Mouse (Mus musculus): ENCODE measurements at regions not wholly inside any gene's neighbourhood (a gene's known extent, or its start where the extent isn't known, plus 50 kb on each side); places are given as distances from the start of the nearest gene placed in this dataset.

DNA sequence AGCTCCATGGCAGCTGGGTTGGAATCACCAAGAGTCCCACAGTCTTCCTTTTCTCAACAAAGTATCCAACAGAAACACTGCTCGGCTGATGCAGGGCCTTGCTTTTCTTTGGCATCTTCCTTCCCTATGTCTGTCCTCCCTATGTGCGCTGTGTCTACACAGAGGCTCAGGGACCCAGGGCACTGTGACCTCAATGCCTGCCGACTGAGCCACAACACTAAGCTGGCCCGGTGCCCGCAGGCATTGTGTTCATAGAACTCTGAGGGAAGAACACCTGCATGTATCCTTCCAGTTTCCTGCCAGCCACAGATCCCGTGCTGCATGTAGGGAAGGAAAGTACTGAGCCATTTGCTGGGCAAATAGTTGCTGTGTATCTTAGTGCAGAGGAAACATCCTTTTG, 109.2 kb downstream of the Ets2 start:
- no peak for DNase-seq (ENCODE audit: low spot score)

DNA sequence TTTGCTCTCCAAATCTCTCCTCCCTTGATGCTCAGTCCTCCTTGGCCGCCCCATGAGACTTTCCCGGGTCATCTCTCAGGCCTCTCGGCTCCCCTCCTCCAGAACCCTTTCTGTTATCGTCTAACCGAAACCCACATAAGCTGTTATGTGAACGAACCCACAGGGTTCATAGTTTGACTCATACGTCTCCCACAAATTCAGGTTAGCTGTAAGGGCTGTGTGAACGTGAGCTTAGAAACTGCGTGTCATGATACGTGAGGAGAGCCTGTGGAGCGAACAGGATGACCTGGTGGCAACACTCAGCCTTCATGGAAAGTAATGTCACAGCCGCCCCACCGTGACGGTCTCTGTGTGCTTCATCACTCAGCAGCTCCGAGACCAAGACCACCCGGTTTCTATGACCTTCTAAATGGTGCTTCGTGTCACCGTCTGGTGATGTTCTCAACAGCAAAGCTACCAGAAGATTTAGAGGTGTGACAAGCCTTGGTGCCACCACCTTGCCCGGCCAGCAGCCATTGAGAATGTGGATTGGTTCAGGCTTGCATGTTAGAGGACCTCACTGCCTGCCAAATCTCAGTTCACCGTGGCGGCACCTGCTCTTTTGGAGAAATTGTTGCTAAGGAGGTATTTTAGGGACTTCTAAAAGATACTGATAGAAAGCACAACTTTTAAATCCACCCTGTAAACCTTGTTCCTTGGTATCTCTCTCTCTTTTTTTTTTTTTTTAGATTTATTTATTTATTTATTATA, 107.4 kb downstream of the Ets2 start:
- no peak for DNase-seq (ENCODE audit: low spot score)

GRCm38 (mm10) chr16:95806510-95806909, 104.6 kb downstream of the Ets2 start:
- no peak for DNase-seq (ENCODE audit: low spot score)

DNA sequence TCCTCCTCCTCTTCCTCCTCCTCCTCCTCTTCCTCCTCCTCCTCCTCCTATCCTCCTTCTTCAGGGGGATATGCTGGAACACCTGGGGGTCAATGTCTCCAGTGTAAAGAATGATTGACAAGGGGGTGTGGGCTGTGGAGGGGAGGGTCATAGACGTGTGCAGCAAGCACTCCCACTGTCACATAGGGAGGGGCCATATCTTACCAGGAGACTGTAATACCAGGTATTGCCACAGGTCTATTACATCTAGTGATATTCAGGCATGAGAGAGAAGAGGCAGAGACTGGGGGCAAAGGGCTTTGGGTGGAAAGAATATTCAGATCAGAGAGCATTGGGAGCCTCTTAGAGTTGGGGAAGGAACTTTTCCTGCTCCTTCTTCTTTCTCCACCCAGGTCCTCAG, 102.3 kb downstream of the Ets2 start:
- DNase-seq (ENCODE audit: low spot score): no peak

- DNase-seq (ENCODE audit: low spot score): no peak
These were observed 100.8 kb downstream of the Ets2 start for GRCm38 (mm10) chr16:95802641-95803040.

DNA sequence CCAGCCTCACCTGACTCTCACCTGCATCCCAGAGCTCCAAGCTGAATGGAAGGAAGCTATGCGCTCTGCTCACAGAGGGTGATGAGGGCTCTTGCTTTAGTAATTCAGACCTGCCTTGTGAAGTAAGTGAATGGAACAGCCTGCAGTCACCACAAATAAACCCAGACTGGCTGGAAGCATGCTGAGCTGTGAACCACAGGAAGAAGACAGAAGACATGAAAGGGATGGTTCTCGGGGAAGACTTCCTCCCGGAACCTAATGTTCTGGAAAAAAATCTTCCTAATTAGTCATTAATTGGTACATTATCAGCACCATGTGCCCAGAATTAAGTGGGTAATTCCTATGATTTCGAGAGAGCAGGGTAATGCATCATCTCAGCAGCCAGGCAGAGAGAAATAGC, 100.3 kb downstream of the Ets2 start:
- DNase-seq (ENCODE audit: low spot score): no peak

DNA sequence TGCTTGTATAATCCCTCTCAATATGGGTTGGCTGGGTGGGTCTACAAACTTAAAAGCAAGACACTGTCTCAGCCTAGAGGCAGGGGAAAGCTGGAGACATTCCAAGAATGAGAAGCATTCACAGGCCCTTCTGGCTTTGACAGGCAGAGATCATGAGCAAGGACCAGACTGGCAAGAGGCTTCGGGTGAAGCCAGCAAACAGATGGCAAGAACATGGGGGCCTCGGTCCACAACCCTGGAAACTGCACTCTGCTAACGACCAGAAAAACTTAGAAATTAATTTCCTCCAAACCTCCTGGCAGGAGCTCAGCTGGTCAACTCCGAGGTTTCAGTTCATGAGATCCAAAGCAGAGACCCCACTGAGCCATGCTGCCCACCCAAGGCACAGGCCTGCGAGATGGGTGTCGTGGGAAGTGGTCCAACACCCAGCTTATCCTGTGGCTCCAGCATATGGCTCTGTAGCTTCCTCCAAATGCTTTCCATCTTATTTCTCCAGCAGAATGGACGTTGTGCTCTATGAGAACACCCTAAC, 99.1 kb downstream of the Ets2 start:
- no peak for DNase-seq (ENCODE audit: low spot score)

- no peak for DNase-seq (ENCODE audit: low spot score)
These were observed 96.7 kb downstream of the Ets2 start for GRCm38 (mm10) chr16:95798582-95798981.

GRCm38 (mm10) chr16:95798099-95798498, 96.2 kb downstream of the Ets2 start:
- no peak for DNase-seq (ENCODE audit: low spot score)

- DNase-seq (ENCODE audit: low spot score): no peak
These were observed 95.3 kb downstream of the Ets2 start for GRCm38 (mm10) chr16:95797141-95797540.

DNA sequence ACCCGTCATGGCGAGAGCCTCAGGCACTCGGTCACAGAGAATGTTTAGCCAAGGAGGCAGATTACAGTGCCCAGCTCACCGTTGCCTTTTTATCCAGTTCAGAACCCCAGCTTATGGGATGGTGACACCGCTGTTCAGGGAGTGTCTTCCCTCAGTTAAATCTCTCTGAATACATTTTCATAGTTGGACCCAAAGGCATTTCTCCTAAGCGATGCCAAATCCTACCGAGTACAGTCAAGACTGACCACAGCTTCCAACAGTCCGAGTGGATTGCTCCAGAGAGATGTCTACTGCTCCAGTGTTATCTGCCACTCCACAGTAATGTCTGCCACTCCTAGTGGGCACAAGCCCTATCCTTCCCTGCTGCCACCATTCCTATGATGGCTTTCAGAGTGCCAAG, 93.0 kb downstream of the Ets2 start:
- no peak for DNase-seq (ENCODE audit: low spot score)

DNA sequence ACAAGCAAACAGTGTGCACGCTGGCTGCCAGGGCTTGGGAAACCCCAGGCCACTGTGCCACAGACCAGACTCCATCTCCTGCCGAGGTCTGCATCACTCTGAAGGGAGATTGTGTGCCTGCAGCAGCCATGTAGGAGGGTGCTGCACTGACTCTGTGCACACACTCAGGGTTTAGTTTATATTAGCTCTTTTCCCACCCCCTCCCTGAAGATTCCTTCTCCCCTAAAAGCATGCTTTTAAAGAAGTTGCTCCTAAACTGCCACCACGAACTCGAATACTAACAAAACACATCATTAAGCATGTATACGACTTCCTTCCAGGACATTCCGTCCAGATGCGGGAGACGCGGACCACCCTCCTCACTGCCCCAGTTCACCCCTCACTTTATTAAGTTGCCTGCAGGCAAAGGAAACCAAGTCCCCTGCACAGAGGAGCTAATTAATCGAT, 92.4 kb downstream of the Ets2 start:
- no peak for DNase-seq (ENCODE audit: low spot score)

DNA sequence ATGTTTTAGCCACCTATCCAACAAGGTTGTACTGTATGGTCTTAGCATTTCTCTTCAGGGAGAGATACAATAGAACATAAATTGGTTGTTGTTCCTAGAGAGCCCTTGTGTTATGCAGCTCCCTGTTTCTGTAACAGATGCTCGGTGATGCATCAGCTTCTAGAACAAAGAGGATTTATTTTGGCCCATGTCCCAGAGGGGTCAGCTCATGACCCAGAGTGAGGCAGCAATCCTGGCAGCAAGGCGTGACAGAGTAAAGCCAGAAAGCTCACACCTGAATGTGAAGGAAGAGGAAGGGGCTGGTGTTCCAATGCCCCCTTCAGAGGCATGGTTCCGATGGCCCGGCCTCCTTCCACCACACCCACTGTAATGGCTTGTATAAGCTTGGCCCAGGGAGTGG, 88.8 kb downstream of the Ets2 start:
- no peak for DNase-seq (ENCODE audit: low spot score)

GRCm38 (mm10) chr16:95789548-95789947, 87.7 kb downstream of the Ets2 start:
- no peak for DNase-seq (ENCODE audit: low spot score)

DNA sequence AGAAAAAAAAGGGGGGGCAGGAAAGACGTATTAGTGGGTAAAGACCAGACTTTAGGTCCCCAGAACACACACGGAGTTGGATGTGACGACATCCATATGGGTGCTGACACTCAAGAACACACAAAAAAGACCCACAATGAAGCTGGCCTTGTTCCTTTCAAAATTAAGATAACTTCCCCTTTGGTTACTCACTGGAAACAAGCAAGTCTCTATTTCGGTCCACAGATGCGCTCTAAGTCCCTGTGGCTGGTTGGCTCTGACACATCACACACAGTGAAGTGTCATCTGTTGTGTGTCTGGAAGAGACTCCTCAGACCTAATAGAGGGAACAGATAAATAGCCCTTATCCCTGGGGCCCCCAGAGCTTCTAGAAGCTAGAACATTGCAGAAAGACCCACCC, 79.8 kb downstream of the Ets2 start:
- DNase-seq (ENCODE audit: low spot score): no peak

DNA sequence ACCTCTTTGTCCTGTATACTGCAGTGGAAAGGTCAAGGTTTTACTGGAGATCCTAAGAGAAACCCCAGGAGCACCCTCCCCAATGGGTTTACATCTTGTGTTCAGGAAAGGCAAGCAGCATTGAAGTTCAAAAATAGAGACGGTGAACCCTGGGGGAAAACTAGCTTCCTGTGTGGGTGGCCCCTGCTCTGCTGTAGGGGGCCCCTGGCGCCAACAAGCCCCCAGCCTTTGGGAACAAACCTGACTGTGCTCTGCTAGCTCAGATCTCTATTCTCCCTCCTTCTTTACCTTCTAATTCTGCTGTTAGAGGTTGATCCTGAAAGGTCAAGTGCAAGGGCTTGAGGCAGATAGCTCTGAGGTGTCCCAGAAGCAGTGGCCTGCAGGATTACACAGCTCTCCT, 78.6 kb downstream of the Ets2 start:
- DNase-seq (ENCODE audit: low spot score): no peak

- no peak for DNase-seq (ENCODE audit: low spot score)
These were observed 77.2 kb downstream of the Ets2 start for GRCm38 (mm10) chr16:95778845-95779722.

GRCm38 (mm10) chr16:95778173-95778572, 76.3 kb downstream of the Ets2 start:
- no peak for DNase-seq (ENCODE audit: low spot score)

DNA sequence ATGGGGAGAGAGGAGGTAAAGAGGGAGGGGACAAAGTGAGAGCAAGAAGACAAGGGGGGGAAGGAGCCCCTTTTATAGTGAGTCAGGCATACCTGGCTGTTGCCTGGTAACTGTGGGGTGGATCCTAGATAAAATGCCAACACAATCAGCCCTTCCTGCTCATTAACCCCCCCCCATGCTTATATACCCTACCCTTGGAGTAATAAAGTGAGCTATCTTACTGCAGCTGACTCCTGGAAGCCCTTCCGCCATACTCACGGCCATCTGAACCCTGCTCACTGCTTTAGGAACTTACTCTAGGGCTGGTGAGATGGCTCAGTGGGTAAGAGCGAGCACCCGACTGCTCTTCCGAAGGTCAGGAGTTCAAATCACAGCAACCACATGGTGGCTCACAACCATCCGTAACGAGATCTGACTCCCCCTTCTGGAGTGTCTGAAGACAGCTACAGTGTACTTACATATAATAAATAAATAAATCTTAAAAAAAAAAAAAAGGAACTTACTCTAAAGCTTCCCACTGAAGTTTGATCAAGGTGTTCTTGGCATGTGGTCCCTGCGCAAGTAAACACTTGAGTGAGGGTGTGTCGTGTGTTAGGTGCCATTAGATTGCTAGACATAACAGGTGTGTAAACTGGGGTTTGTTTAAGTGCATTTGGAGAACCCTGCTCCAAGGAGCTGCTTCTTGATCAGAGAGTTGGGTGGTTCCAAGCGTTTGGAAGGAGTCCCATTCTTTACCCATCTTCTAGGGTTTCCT, 74.9 kb downstream of the Ets2 start:
- no peak for DNase-seq (ENCODE audit: low spot score)

GRCm38 (mm10) chr16:95776010-95776409, 74.1 kb downstream of the Ets2 start:
- DNase-seq (ENCODE audit: low spot score): no peak

- DNase-seq (ENCODE audit: low spot score): no peak
These were observed 73.5 kb downstream of the Ets2 start for GRCm38 (mm10) chr16:95775361-95775760.

DNA sequence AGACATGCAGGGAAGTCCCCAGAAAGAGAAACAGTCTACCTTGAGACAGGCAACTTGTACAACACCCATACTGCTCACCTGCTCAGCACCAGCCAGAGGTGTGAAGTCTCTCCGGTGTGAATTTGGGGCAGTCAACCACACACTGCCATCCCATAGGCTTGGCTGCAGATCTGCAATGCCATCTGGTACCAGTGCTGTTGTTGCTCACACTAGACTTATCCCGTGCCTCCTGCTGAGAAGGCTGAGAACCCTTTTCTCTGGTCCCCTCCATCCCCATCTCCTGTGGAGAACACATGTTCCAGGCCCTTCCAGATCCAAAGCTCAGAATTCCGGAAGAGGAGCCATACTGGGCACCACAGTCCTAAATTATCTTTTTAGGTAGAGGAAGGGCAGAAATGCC, 71.3 kb downstream of the Ets2 start:
- DNase-seq (ENCODE audit: low spot score): no peak
